Mouse (Mus musculus) liver (tissue): ENCODE measurements around the gene Ncam1.

Experiments used
- DNase-seq: peaks from one replicate; pipeline ENCODE4 v3.0.0-alpha.2; 2020; ENCODE audit warnings: mixed read lengths

Ncam1 gene

GRCm38 (mm10) chr9:49672646-49673199 lies 126.0 kb downstream of the Ncam1 start:
- no peak for DNase-seq

- DNase-seq: no peak
Measured at GRCm38 (mm10) chr9:49667066-49667465, 131.7 kb downstream of the Ncam1 start.

DNA sequence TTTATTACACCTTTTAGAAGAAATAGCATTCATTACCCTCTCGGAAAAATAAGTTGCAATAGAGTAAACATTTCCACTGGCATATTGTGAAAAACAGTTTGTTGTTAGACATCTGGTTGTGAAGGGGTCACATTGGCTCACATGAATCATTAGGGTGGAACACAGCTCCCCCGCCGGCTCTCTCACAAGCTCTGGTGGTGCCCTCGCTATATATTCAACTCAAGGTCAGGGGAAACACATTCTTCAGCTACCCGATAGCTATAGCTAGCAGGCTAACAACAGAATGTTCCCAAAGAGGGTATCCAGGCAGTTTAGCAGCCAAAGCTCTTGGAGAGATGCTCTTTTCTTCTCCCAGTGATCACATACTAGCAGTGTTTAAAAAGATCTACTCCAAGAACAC lies 133.4 kb downstream of the Ncam1 start:
- DNase-seq: no peak

DNA sequence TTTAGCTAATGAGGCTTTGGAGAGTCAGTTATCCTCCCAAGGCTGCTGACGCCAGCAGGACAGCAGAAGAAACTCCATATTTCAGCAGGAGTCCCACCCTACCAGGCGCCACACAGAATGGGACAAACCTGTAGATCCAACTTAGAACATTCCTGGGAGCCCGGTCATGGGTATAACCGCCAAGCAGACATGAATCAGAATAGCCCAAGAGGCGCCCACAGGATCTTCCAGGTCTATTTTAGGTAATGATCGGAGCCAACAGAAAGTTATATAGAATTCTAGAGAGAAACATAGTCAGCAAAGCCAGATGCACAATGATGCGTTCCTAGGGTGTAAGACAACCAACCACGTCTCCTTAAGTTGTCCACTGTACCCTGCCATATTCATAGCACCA lies 134.8 kb downstream of the Ncam1 start:
- no peak for DNase-seq

DNA sequence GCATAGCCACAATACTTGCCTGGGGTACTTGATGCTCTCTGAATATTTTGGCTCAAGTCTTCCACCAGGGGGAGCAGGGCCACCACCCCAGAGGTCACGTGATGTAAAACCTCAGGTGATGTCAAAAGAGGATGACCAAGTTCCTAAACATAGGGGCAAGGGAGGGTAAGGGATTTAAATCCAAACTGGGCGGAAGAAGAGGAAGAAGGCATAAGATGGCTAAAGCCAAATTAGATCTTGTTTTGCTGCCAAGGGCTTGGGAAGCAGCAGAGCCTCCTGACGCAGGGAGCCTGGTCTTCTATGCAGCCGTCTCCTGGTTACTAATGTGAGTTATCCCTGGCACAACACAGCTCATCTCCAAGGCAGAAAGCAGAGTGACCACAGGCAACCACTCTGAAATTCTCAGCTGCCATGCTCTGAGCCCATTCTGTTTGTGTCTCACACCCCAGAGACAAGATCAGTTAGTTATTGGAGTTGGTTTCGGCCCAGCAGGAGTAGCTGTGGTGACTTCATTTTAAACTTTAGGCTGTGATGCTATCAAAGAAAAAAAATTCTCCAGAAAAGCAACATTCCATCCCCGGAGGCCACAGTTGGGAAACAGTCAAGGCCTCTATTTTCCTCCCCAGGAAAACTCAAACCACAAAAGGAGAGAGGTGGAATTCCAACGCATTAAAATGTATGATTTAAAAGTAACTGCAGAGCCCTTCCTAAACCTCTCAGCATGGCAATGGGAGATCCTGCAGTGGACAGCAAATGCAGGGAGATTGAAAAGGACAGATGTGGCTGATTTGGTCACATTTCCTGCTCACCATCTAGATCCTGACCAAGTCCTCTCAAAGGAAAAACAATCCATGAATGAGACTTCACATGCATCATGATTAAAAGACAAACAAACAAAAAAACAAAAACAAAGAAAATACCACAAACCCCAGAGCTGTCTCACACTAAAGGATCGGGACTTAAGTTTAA lies 135.5 kb downstream of the Ncam1 start:
- DNase-seq: no peak

DNA sequence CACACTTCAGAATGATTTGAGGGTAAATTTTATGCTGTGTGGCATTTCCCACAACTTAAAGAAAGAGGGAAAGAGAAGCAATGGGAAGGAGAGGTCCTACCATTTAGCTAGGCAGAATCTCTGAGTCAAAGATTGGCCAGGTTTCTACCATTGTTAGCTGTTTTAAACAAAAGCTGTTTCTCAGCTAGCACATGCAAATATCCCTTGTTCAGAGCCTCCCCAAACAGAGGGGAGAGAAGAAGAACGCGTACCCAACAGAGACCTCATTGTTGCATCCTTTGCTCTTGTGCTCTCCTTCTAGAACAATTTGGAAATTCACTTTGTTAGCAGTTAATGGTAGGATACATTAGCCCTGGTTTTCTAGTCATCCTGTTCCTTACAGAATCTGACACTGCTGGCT lies 137.2 kb downstream of the Ncam1 start:
- DNase-seq: no peak

GRCm38 (mm10) chr9:49658381-49658856 lies 140.3 kb downstream of the Ncam1 start:
- no peak for DNase-seq

DNA sequence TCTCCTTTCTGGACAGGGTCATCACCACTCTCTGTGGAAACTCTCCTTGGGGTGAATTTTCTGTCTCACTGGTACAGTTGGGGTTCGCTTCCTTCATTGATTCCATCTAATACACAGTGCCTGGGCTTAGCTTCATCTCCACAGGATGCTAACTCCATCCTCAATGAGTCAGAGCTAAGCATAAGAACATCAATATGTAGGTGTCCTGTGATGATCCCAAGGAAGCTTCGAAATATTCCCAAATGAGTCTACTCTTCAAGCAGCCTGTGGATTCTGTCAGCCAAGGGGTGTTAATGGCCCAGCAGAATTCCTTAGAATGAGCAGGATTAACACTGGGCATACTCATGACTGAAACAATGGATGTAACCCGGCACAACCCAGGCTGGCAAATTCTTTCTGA lies 144.3 kb downstream of the Ncam1 start:
- DNase-seq: no peak

DNA sequence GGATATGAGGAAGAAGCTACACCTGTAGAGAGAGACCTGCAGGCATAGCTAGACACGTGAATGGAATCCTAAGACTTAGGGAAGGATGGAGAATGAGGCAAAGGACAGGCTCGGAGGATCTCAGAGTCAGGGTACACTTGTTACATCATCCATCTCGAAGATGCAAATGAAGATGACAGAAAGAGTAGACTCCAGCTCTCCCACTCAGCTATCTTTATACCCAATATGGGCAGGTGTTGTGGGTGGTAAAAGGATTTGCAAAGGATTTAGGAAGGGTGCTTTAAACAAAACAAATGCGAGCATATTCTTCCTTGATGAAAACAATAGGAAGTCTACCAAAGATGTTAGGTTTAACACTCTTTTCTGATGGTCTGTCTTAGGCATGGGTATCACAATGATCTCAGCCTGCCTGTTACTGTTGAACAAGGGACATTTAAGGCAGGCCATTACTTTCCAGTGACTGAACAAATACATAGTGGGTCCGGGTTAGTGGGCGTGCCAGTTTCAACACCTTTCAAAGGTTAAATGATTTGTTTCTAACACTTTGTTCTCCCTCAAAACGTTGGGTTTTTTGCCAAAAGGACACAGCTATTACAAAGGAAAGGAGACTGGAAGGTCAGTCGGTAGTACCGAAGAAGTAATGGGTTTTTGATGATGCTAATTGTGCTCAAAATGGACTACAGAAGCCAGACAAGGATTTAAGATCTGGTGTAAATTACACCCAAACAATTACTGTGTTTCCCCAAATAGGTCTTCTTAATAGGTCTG lies 145.1 kb downstream of the Ncam1 start:
- DNase-seq: no peak

DNA sequence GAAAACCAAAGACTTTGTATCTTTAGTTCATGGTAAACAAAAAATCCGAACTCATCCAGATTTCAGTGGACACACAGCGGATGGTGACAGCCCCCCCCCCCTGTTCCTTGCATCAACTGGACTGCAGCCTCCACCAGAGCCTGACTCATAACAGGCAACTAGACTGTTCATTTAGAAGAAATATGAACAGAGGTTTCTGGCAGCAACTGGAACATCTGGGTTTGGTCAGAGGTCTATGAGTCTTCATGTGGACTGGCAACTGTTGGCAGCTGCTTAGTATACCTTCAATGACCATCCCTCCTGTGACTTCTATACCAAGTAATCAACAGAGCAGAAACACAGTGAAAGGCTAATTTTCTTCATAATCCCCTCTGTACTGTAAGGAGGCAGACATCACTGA lies 154.4 kb downstream of the Ncam1 start:
- DNase-seq: no peak

GRCm38 (mm10) chr9:49640764-49641163 lies 158.0 kb downstream of the Ncam1 start:
- DNase-seq: no peak

DNA sequence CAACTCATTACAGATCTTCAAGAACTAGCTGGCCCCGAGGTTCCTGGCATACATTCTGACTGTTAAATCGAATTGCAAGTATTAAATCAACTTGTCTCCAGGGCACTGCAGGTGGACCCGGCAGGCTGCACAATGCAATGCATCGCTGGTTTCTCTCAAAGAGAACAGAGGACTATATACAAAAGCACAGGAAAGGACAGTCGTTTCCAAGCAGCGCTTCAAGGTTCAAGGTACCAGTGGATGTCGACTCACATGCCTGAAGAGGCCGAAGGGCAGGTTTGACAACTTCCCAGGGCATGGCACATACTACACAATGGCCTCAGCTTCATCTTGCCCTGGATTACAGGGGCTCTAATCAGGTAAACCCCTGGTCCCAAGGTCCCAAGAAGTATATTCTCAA lies 158.6 kb downstream of the Ncam1 start:
- no peak for DNase-seq

- no peak for DNase-seq
Measured at GRCm38 (mm10) chr9:49637955-49638354, 160.8 kb downstream of the Ncam1 start.

DNA sequence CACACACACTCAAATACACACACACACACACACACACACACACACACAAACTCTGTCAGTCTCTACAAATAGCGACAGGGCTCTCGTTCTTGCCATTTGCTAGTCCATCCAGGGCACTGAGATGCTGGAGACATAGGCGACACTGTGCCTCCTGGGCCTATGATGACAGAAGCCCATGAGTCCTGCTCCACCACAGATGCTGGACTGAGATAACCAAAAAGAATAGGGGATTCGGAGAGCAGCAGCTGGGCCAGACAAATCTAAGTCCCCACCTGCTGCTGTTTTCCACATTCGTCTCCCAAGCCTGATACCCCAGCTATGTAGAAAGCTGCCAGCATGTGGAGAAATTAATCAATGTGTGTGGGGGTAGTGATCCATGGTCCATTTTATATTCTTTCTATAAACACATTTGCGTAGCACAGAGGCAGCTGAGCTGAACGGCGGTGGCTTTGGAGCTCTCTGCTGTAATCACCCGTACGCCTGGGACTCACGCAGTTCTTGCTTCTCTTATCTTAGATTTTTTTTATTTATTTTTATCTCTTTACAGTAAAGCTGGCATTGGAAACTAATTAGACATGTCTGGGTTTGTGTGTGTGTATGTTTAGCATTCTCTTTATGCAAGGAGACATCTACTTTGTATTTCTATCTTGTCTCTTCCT lies 162.9 kb downstream of the Ncam1 start:
- no peak for DNase-seq

DNA sequence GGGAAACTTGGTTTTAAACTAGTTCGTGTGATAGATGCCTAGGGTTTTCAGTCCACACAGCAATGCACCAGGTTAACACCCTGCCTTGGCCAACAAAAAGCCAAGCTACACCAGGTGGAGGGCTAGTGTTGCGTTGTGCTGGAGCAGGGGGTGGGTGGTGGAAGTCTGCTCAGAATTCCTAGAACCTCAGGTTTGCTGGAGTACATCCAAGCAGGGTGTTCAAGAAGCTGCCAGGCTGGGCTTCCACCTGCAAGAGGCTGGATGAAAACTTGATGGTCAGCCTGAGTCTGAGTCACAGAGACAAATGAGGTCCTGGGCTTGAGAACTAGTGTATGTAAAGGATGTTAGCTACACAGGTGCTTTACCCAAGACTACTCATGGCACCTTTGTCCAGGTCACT lies 166.1 kb downstream of the Ncam1 start:
- no peak for DNase-seq

DNA sequence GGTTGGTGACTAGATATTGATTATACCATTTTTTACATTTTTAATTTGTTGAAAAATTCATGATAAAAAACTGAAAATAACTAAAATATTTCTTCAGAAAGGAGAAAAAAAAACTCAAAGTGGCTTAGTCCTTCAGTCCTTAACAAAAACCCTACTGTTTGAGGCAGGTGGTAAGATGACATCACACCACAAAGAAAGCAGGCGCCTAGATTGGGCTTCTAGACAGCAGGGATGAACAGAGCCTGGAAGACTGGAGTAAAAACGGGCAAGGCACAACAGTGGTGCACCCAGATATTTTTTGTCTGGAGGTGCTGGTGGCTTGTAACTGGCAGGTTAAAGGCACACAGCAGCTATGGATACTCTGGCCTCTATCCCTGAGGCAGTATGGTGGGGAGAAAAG lies 168.4 kb downstream of the Ncam1 start:
- no peak for DNase-seq

DNA sequence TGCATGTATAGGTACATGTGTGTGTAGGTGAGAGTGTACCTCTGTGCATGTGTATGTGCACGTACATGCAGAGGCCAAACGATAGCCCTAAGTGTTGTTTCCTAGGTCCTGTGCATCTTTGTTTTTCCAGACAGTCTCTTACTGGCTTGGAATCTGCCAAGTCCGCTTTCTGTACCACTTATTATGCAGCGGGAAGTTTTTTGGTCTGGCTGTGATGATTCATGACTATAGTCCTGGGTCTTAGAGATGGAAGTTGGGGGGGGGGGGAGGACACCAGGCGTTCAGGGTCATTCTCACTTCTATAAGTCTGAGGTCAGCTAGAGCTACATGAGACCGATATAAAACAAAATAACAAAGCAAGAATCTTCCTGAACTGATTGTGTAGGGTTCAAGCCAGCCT lies 173.8 kb downstream of the Ncam1 start:
- no peak for DNase-seq

GRCm38 (mm10) chr9:49623934-49624505 lies 174.7 kb downstream of the Ncam1 start:
- DNase-seq: no peak

GRCm38 (mm10) chr9:49622928-49623676 lies 175.6 kb downstream of the Ncam1 start:
- DNase-seq: no peak

GRCm38 (mm10) chr9:49621691-49622090 lies 177.0 kb downstream of the Ncam1 start:
- DNase-seq: no peak

DNA sequence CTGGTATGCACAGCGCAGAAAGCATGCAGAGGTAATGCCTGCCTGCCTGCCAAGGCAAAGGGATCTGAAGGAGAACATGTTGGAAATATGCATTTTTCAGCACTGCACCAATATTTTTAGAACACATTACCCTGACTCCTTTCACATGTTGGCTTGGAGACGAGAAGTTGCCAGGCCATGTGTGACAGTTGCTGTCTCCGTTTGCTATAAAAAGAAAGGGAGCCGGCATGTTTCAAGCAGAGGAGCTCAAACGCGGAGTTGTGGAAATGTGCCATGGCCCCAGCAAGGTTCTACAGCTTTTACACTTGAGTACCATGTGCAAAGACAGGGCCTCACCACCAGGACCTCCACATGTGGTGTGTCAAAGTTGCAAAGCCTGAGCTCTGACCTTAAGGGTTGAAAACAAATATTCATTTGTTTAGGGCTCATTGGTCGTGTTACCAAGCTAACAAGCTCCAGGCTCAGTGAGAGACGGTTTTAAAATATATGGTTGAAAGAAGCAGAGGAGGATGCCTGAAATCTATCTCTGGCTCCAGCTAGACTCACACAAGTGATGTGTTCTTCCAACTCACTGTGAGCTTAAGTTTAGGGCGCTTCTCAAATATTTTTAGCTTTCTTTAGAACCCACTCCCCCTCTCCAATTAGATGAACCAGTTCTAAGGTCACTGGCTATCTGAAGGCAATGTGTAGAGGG lies 179.9 kb downstream of the Ncam1 start:
- no peak for DNase-seq
